Mouse (Mus musculus): Measurements from ENCODE around the gene Sco1.

The Sco1 gene

GRCm38 (mm10) chr11:67081125-67081649 lies 28.7 kb downstream of the Sco1 start:
- in situ Hi-C loops (cut with MboI, MseI), result loop anchor here (5.0 to 25.0 kb wide), 3 partner anchors 54 to 1269 kb away; partner anchors contain the start of genes Tmem220 (in 2 of the 2) and Zkscan6 (in 1 of the 2)

- in situ Hi-C loops (cut with MboI, MseI), result loop anchor here (5.0 to 25.0 kb wide), 3 partner anchors 55 to 1270 kb away; partner anchors contain the start of genes Tmem220 (in 2 of the 2) and Zkscan6 (in 1 of the 2)
Observed at GRCm38 (mm10) chr11:67082188-67082587, 29.7 kb downstream of the Sco1 start.

- in situ Hi-C loops (cut with MboI, MseI), result loop anchor here (5.0 to 25.0 kb wide), 3 partner anchors 55 to 1270 kb away; partner anchors contain the start of genes Tmem220 (in 2 of the 2) and Zkscan6 (in 1 of the 2)
Observed at GRCm38 (mm10) chr11:67082793-67083192, 30.3 kb downstream of the Sco1 start.

- in situ Hi-C loops (cut with MboI, MseI), result loop anchor here (5.0 to 25.0 kb wide), 3 partner anchors 56 to 1271 kb away; partner anchors contain the start of genes Tmem220 (in 2 of the 2) and Zkscan6 (in 1 of the 2)
Observed at GRCm38 (mm10) chr11:67083239-67083638, 30.8 kb downstream of the Sco1 start.

GRCm38 (mm10) chr11:67083712-67084340 lies 31.4 kb downstream of the Sco1 start:
- in situ Hi-C loops (cut with MboI, MseI), result loop anchor here (5.0 to 25.0 kb wide), 3 partner anchors 57 to 1272 kb away; partner anchors contain the start of genes Tmem220 (in 2 of the 2) and Zkscan6 (in 1 of the 2)

- in situ Hi-C loops (cut with MboI, MseI), result loop anchor here in 1 of 2 experiments (25.0 kb wide), 1 partner anchor 1273 kb away; the partner anchor contains the start of gene Zkscan6
Observed at GRCm38 (mm10) chr11:67085489-67085888, 33.0 kb downstream of the Sco1 start.

- in situ Hi-C loops (cut with MboI, MseI), result loop anchor here in 1 of 2 experiments (25.0 kb wide), 1 partner anchor 1274 kb away; the partner anchor contains the start of gene Zkscan6
Observed at GRCm38 (mm10) chr11:67086467-67087164, 34.1 kb downstream of the Sco1 start.

GRCm38 (mm10) chr11:67087225-67087624 lies 34.8 kb downstream of the Sco1 start:
- in situ Hi-C loops (cut with MboI, MseI), result loop anchor here in 1 of 2 experiments (25.0 kb wide), 1 partner anchor 1275 kb away; the partner anchor contains the start of gene Zkscan6

- in situ Hi-C loops (cut with MboI, MseI), result loop anchor here (5.0 to 25.0 kb wide), 2 partner anchors 185 to 1280 kb away; partner anchors contain the start of gene Zkscan6 (in 1 of the 2)
Observed at GRCm38 (mm10) chr11:67092354-67092753, 39.9 kb downstream of the Sco1 start.

GRCm38 (mm10) chr11:67093201-67093600 lies 40.7 kb downstream of the Sco1 start:
- in situ Hi-C loops (cut with MboI, MseI), result loop anchor here (5.0 to 25.0 kb wide), 2 partner anchors 186 to 1281 kb away; partner anchors contain the start of gene Zkscan6 (in 1 of the 2)

GRCm38 (mm10) chr11:67093652-67094051 lies 41.2 kb downstream of the Sco1 start:
- in situ Hi-C loops (cut with MboI, MseI), result loop anchor here (5.0 to 25.0 kb wide), 2 partner anchors 186 to 1281 kb away; partner anchors contain the start of gene Zkscan6 (in 1 of the 2)

GRCm38 (mm10) chr11:67094470-67094869 lies 42.0 kb downstream of the Sco1 start:
- in situ Hi-C loops (cut with MboI, MseI), result loop anchor here (5.0 to 25.0 kb wide), 2 partner anchors 187 to 1282 kb away; partner anchors contain the start of gene Zkscan6 (in 1 of the 2)

- in situ Hi-C loops (cut with MboI, MseI), result loop anchor here in 1 of 2 experiments (25.0 kb wide), 1 partner anchor 1285 kb away; the partner anchor contains the start of gene Zkscan6
Observed at GRCm38 (mm10) chr11:67097709-67098108, 45.2 kb downstream of the Sco1 start.

- in situ Hi-C loops (cut with MboI, MseI), result loop anchor here in 1 of 2 experiments (25.0 kb wide), 1 partner anchor 1286 kb away; the partner anchor contains the start of gene Zkscan6
Observed at GRCm38 (mm10) chr11:67098427-67098826, 46.0 kb downstream of the Sco1 start.

GRCm38 (mm10) chr11:67099241-67099640 lies 46.8 kb downstream of the Sco1 start:
- in situ Hi-C loops (cut with MboI, MseI), result loop anchor here in 1 of 2 experiments (25.0 kb wide), 1 partner anchor 1287 kb away; the partner anchor contains the start of gene Zkscan6

GRCm38 (mm10) chr11:67100169-67100568 lies 47.7 kb downstream of the Sco1 start:
- in situ Hi-C loops (cut with MboI, MseI), result loop anchor here (10.0 to 25.0 kb wide), 2 partner anchors 555 to 587 kb away; partner anchors contain the start of gene Rcvrn (in 1 of the 2)

- in situ Hi-C loops (cut with MboI, MseI), result loop anchor here (10.0 to 25.0 kb wide), 2 partner anchors 553 to 586 kb away; partner anchors contain the start of gene Rcvrn (in 1 of the 2)
Observed at GRCm38 (mm10) chr11:67101713-67102112, 49.2 kb downstream of the Sco1 start.

GRCm38 (mm10) chr11:67103256-67103655 lies 50.8 kb downstream of the Sco1 start:
- in situ Hi-C loops (cut with MboI, MseI), result loop anchor here (10.0 to 25.0 kb wide), 2 partner anchors 552 to 584 kb away; partner anchors contain the start of gene Rcvrn (in 1 of the 2)

- in situ Hi-C loops (cut with MboI, MseI), result loop anchor here (10.0 to 25.0 kb wide), 2 partner anchors 551 to 583 kb away; partner anchors contain the start of gene Rcvrn (in 1 of the 2)
Observed at GRCm38 (mm10) chr11:67104242-67104641, 51.8 kb downstream of the Sco1 start.

GRCm38 (mm10) chr11:67104714-67105113 lies 52.2 kb downstream of the Sco1 start:
- in situ Hi-C loops (cut with MboI, MseI), result loop anchor here (10.0 to 25.0 kb wide), 2 partner anchors 550 to 583 kb away; partner anchors contain the start of gene Rcvrn (in 1 of the 2)
